Mouse (Mus musculus) gastrocnemius, adult 18-20 months (tissue): ENCODE measurements at regions not wholly inside any gene's neighbourhood (a gene's known extent, or its start where the extent isn't known, plus 50 kb on each side); places are given as distances from the start of the nearest gene placed in this dataset.

Source experiments
- DNase-seq: peaks from one replicate; pipeline ENCODE4 v3.0.0; 2021; ENCODE audit warnings: low spot score

- no peak for DNase-seq
Measured at GRCm38 (mm10) chr8:35991013-35991412, 225.4 kb downstream of the Gm19410 start.

GRCm38 (mm10) chr8:35991936-35992603, 226.5 kb downstream of the Gm19410 start:
- no peak for DNase-seq

GRCm38 (mm10) chr8:35996330-35997077, 230.9 kb downstream of the Gm19410 start:
- no peak for DNase-seq

- no peak for DNase-seq
Measured at GRCm38 (mm10) chr8:35999584-35999983, 234.0 kb downstream of the Gm19410 start.

GRCm38 (mm10) chr8:36004387-36004786, 238.8 kb downstream of the Gm19410 start:
- no peak for DNase-seq

GRCm38 (mm10) chr8:36005536-36005935, 239.9 kb downstream of the Gm19410 start:
- no peak for DNase-seq

- DNase-seq = no peak
Measured at GRCm38 (mm10) chr8:36007724-36008123, 242.1 kb downstream of the Gm19410 start.

- no peak for DNase-seq
Measured at GRCm38 (mm10) chr8:36009565-36009964, 244.0 kb downstream of the Gm19410 start.

GRCm38 (mm10) chr8:36010446-36011217, 245.0 kb downstream of the Gm19410 start:
- DNase-seq = no peak

GRCm38 (mm10) chr8:36014862-36015261, 249.3 kb downstream of the Gm19410 start:
- no peak for DNase-seq

- DNase-seq = no peak
Measured at GRCm38 (mm10) chr8:36016321-36017114, 250.9 kb downstream of the Gm19410 start.

GRCm38 (mm10) chr8:36018993-36019753, 253.6 kb downstream of the Gm19410 start:
- no peak for DNase-seq

GRCm38 (mm10) chr8:36019895-36020294, 254.3 kb downstream of the Gm19410 start:
- no peak for DNase-seq

GRCm38 (mm10) chr8:36027586-36027985, 262.0 kb downstream of the Gm19410 start:
- no peak for DNase-seq

- no peak for DNase-seq
Measured at GRCm38 (mm10) chr8:36028121-36028955, 262.7 kb downstream of the Gm19410 start.

- no peak for DNase-seq
Measured at GRCm38 (mm10) chr8:36029445-36029844, 263.9 kb downstream of the Gm19410 start.

- DNase-seq = no peak
Measured at GRCm38 (mm10) chr8:36030237-36030636, 264.6 kb downstream of the Gm19410 start.

GRCm38 (mm10) chr8:36031966-36032719, 266.6 kb downstream of the Gm19410 start:
- DNase-seq = no peak

- DNase-seq = no peak
Measured at GRCm38 (mm10) chr8:36035339-36035738, 269.7 kb downstream of the Gm19410 start.
